Mouse (Mus musculus) small intestine, adult 2 months (tissue): Measurements from ENCODE around the gene Lgals8.

Source experiments
- CTCF ChIP-seq: fragments of 200-500 bp; IDR thresholded peaks from 2 replicates; pipeline ENCODE4 v1.5.1; 2012; ENCODE audit warnings: low read depth, mild to moderate bottlenecking, control low read depth, inconsistent platforms, low read length, moderate library complexity, mixed read lengths; ENCODE audit not compliant: insufficient replicate concordance, insufficient read length; ENCODE audit errors: extremely low read depth
- POLR2A ChIP-seq: fragments of 200-500 bp; IDR thresholded peaks from 2 replicates; pipeline ENCODE4 v1.6.1; 2012; ENCODE audit warnings: low read depth, mild to moderate bottlenecking, control low read depth, inconsistent platforms, low read length, moderate library complexity

DNA sequence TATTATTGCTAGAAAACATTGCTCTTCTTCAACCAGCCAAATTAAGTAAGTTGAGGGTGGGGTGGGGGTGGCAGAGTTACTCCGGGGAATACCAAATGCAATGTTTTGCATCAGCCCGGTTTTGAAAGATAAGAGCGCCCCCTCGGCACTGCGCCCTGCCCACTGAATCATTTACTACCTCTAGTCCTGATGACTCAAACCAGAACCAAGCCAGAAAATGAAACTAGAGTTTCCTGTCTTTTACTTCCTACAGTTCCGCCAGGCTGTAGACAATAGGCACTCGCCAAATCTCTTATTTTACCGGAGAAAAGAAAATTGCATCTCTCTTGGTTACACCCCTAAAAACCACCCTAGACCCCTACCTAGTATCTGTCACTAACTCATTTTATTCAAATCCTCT lies 4.3 kb downstream of the Lgals8 start:
- no peak for TF ChIP-seq POLR2A
- TF ChIP-seq CTCF = peak; percentile 32; the same call in 1 of the 2 replicates
